Mouse (Mus musculus) kidney, postnatal 25 days (tissue): ENCODE measurements around the gene Smco3.

ENCODE experiments used
- DNase-seq, 2 experiments: peaks; one replicate each; pipeline ENCODE4 v3.0.0; 2021; ENCODE audit warnings: mixed read lengths in 2 of 2

Smco3 gene

DNA sequence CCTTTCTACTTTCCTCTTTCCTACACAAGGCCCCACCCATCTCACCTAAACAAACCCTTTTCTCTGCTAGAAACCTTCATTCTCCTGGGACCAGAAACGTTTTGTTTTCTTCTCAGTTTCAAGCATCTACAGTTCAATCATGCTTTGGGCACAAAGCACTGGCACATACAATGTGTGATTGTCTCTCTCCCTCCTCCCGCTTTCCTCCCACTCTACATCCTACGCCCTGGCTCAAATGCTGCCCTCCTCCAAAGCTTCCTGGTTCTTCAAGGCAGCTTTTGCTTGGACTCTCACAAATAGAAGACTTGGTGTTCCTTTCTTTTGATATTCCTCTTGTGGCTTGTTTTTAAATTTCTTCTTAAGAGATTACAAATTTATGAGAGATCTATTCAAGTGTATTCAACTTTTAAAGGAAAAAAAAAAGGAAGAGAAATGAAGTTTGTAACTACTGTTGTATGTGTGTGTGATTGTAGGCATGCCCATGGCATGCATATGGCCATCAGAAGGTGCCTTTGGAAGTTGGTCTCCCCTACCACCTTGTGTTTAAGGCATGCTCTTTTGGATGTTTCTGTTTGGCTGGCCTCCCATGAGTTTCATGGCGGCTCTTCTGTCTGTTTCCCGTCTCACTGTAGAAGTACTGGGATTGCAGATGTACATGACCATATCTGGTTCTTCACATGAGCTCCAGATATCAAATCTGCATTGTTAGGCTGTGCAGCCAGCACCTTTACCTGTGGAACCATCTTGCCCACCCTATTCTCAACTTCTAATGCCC is 10.6 kb upstream of the Smco3 start:
- DNase-seq, result peak in 1 of 2 experiments; percentile 16

GRCm38 (mm10) chr6:136844903-136845302 is 9.7 kb upstream of the Smco3 start:
- no peak for DNase-seq

DNA sequence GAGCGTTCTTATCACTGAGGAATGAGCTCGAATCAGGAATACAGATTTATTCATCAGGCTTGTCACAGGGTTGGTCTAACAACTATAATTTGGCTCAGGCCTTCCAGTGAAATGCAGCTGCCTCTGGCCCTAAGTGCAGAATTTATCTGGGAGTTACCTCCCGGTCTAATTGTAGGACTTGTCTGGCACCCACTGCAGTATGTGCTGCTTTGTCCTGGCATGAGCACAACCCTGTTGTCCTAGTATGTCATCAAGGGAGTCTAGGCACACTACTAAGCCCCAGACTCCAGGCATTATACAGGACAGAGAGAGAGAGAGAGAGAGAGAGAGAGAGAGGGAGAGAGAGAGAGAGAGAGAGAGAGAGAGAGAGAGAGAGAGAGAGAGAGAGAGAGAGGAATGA is 2.1 kb upstream of the Smco3 start:
- DNase-seq, result no peak

DNA sequence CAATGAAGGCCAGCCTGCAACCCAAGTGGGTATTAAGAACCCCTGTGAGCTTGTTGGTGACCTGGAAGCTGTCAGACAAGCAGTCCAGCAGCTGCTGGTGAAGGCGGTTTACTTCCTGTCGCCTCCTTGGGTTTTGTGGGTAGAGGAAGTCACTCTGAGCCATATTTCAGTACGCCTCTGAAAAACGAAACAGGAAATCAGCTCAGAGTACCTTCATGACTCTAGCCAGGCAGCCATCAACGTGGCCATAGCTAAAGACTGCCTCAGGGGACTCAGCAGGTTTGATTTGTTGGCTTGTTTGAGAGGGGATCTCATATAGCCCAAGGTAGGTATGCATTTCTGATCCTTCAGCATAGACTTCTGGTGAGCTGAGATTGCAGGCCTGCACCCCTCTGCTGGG is 3.5 kb downstream of the Smco3 start:
- DNase-seq, result no peak

DNA sequence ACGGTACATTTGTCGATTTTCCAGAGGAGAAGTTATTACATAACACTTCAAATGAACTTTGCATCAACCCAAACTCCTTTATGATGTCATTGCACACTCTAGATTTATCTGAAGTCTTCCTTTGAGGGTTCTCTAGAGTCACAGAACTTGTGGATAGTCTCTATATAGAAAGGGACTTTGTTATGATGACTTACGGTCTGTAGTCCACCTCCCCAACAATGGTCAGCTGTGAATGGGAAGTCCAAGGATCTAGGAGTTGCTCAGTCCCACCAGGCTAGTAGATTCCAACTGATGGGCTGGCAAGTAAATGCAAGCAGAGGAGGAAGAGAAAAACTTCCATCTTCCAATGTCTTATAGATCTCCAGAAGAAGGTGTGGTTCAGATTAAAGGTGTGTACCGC is 6.6 kb downstream of the Smco3 start:
- no peak for DNase-seq

DNA sequence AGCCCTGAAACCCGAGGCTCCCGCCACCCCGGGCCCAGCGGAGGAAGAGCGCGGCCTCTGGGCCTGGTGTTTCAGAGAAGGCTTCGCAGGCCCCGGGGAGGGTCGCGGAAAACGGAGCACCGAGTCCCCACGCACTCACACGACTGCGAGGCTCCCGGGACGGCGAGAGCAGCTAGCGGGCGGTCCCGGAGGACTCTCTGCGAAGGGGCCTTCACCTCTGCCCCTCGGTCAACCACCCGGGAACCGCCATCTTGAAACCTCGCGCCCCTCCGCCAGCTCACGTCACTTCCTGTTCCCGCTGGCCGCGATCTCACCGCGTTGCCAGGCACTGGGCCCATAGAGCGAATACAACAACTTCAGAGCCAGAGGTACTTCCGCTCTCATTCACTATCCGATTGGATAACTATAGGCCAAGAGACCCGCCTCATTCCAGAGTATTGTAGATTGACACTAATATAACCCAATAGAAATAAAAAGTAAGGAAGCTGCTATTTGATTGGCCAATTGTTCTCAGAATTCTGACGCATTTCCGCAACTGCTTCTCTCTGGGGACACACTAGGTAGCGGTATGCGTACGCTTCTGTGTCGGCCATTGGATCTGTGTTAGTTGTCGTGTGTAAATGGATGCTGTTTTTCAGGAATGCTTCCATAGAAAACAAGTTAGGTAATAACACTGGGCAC is 7.2 kb downstream of the Smco3 start, which contains the start of gene Wbp11:
TSS of gene Wbp11 (minus strand) at position 353 of the 681 bp plus-strand sequence.
- peak; percentile 95 to 98 for DNase-seq

DNA sequence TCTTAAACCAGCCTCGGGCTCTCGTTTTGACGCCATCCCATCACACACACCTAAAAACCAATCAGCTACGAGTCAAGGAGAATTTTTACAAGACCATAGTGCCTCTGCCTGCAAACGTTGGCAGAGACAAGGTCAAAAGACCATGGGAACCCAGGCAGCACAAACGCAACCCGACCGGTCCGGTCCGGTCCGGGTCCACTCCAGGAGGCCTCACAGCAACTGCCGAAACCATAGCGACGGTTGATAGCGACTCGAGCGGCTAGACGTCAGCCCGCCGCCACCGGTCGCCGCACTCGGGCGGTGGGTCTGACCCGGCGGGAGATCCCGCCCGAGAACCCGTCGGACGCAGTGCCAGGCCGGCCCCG is 7.8 kb downstream of the Smco3 start, which contains the start of gene BC049715:
TSS of gene BC049715 (plus strand) at position 111 of the 365 bp plus-strand sequence.
- DNase-seq, result peak; percentile 37 to 84

DNA sequence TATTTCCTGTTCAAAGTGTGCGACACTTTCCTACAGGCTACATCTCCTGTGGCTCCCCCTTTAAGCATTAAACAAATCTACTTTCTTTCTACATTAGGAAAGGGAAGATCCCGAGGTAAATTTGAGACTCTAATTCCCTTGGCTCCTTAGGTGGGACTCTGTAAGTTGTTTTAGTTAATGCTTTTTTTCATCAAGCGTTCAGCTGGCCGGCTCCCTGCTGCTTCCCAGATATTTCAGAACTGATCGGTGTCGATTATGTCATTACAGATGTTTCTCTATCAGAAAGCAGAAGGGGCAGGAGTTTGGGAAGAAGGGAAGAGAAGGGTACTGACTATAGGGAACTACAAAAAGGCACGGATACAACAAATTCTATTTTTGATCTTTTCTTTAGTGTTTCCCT is 8.1 kb downstream of the Smco3 start:
- DNase-seq, result no peak

- no peak for DNase-seq
Measured at GRCm38 (mm10) chr6:136824987-136825386, 10.3 kb downstream of the Smco3 start.

DNA sequence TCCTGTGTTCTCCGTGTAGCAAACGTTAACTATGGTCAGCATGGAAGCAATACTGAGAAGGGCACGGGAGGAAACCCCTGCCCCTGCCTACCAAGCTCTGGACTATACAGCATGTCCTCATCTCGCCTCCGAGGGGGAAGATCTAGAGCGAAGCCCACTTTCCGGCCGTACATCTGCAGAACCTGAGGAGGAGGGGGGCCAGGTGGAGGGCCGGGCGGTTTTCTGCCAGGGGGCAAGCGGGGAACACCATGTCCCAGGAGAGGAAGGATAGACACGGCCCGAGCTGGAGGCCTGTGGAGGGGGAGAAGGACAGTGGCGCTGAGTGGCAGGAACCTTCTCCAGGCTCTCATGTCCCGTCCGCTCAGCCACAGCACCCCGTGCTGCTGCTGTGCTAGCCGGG is 14.2 kb downstream of the Smco3 start:
- no peak for DNase-seq

GRCm38 (mm10) chr6:136820381-136820780 is 14.9 kb downstream of the Smco3 start:
- DNase-seq, result no peak

- no peak for DNase-seq
Measured at GRCm38 (mm10) chr6:136817549-136817948, 17.7 kb downstream of the Smco3 start.

- DNase-seq, result no peak
Measured at GRCm38 (mm10) chr6:136816826-136817225, 18.4 kb downstream of the Smco3 start.

GRCm38 (mm10) chr6:136815381-136815780 is 19.9 kb downstream of the Smco3 start:
- DNase-seq, result no peak

DNA sequence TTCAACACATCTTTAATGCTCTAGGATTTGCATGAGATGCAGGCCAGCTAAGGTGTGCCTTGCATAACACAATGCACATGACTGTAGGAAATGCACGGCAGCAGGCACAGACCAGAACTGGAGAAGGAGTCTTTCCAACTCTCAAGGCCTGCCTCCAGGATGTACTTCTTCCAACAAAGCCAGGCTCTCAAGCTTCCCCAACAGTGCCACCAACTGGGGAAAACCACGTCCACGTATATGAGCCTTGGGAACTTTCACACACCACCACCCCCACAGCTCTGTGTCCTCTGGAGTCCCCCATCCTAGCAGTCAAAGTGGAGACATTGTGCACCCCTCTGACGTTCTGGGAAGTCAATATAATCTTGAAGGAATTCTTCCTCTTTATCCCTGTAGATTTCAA is 22.1 kb downstream of the Smco3 start:
- peak in 1 of 2 experiments; percentile 43 for DNase-seq

DNA sequence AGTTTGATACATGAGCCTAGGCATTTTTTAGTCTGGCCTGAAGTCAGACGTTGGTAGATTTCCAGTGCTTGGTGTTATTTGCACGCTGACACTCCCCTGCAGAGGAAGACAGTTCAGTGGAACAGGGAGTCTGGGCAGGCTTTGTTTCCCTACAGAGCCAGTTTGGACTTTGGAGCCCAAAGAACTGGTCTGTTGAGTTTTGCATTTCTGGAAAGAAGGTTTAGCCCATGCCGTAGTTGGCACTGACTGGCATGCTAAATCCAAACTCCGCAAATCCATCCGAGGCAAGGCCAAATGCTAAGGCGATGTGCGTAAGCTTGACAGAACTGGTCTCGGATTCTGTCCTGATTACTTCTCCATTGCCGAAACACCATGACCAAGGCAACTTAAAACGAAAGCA is 24.1 kb downstream of the Smco3 start:
- DNase-seq, result peak; percentile 51 to 68

- DNase-seq, result no peak
Measured at GRCm38 (mm10) chr6:136809673-136810072, 25.6 kb downstream of the Smco3 start.

DNA sequence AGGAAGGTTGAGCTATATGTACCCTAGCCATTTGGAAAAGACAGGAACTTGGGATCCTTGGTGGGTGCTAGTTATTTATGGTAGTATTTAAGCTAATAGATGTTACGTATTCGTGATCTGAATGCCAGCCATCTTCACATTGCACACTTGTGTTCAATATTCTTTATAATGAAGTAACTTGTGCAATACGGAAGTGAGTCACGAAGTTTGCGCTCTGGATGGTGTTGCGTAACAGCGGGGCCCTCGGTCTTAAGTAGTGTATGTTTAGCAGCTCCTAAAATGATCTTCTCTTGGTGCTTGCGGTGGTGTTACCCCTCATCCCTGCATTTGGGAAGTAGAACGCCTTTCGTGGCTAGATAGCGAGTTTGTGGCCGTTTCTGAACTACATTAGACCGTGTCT is 26.2 kb downstream of the Smco3 start:
- DNase-seq, result peak; percentile 50 to 61

GRCm38 (mm10) chr6:136808631-136809046 is 26.6 kb downstream of the Smco3 start:
- DNase-seq, result peak; percentile 33 to 68

DNA sequence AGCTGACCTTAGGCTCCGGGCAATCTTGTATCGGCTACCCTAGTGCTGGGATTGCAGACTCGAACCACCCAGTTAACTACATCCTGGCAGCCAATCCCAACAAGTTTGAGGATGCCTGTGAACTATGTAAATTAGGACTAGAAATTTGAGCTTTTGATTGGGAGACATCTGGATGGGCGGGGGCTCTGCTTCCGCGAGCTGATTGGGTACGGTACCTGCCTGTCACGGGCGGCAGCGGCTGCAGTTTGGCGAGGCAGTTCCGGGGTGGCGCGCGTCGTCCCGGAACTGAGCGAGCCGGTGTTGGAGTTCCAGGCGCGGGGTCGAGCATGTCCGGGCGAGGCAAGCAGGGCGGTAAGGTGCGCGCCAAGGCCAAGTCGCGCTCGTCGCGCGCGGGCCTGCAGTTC is 27.2 kb downstream of the Smco3 start, which contains the start of gene H2afj:
TSS of gene H2afj (plus strand) at position 231 of the 404 bp plus-strand sequence.
- DNase-seq, result peak; percentile 98 to 99

DNA sequence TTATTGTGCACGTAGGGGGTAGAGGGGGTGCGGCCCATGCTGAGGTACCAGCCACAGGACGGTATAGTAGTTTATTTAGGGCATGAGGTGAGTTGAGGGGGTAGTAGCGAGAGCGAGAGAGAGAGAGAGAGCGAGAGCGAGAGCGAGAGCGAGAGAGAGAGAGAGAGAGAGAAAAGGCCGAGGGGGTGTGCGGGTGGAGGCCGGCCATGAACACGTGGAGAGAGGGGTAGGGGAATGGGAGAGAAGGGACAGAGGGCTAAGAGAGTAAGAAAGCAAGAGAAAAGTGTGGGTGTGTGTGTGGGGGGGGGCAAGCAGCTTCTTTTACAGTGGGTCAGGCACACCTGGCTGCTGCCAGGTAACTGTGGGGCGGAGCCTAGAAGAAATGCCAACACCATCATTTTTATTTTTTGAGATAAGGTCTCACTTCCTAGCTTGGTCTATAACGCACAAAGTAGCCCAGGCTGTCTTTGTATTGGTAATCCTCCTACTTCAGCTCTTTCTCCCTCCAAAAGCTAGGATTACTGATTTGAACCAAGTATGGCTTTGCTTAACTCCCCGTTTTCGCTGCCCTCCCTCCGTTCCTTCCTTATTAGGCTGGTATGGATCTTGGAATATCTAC is 27.7 kb downstream of the Smco3 start:
- DNase-seq, result peak in 1 of 2 experiments; percentile 40

DNA sequence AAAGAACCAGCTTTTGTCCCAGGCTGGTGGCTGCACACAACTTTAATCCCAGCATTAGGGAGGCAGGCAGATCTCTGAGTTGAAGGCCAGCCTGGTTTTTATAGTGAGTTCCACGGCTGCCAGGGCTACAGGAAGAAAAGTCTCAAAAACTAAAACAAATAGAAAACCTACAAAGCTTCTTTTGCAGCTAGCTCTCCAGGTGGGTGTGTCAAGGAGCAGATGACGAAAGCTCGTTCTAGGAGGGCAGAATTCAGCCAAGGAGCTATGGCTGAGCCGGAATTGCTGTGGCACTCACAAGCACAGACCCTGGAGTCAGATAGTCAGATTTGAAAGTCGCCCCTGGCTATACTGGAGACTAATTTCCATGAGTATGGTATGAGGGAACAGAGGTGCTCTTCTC is 28.4 kb downstream of the Smco3 start:
- DNase-seq, result no peak

DNA sequence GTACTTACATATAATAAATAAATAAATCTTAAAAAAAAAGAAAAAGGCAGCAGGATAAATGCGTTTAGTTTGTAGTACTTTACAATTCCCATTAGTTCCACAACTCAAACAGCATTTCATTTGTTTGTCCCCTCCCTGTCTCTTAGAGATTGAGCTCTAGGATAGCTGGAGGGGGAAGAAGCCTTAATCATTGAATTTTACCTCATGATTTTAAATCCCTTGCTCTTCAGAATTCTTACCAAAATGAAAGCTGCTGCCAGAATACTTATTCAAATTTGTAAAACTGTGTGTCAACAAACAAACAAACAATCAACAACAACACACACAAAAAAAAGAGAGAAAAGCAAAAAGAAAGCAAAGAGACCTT is 29.9 kb downstream of the Smco3 start:
- DNase-seq, result no peak
